Mouse (Mus musculus) brain, embryonic 14.5 days (tissue): ENCODE data around the gene Plcg2. TPM values are rescaled to one million over a fixed set of nuclear protein-coding genes. Genes with fewer than 3 reads are reported as not detected.

ENCODE experiments used
- DNase-seq: peaks from one replicate; pipeline ENCODE4 v3.0.0-alpha.2; 2011; ENCODE audit warnings: low read depth
- CTCF ChIP-seq: fragments of 200-500 bp; IDR thresholded peaks from 2 replicates; pipeline ENCODE4 v1.5.1; 2012; ENCODE audit warnings: inconsistent platforms, mild to moderate bottlenecking, moderate library complexity, borderline replicate concordance; ENCODE audit not compliant: insufficient read depth, insufficient read length; ENCODE audit errors: extremely low read depth
- POLR2A ChIP-seq: fragments of 200-500 bp; IDR thresholded peaks from 2 replicates; pipeline ENCODE4 v1.6.1; 2012; ENCODE audit warnings: mild to moderate bottlenecking, inconsistent platforms, borderline replicate concordance; ENCODE audit not compliant: poor library complexity, insufficient read depth, insufficient read length, severe bottlenecking; ENCODE audit errors: extremely low read depth
- polyA plus RNA-seq: library from polyadenylated mRNA; depleted of rRNA; stranded (reverse); fragments of >200 nt; gene quantifications from 2 replicates; pipeline ENCODE4 v1.2.3, GENCODE M21; 2012

Plcg2 gene
- polyA plus RNA-seq, 1 experiment = 1.5 TPM

- TF ChIP-seq POLR2A (no peak), CTCF (no peak)
- no peak for DNase-seq
Observed at GRCm38 (mm10) chr8:117472332-117472731, 25.8 kb upstream of the Plcg2 start.

GRCm38 (mm10) chr8:117474944-117475343 is 23.1 kb upstream of the Plcg2 start:
- TF ChIP-seq POLR2A (no peak), CTCF (peak; percentile 97)
- DNase-seq = peak; percentile 94

- TF ChIP-seq POLR2A (no peak), CTCF (no peak)
- no peak for DNase-seq
Observed at GRCm38 (mm10) chr8:117475819-117476218, 22.3 kb upstream of the Plcg2 start.

GRCm38 (mm10) chr8:117478082-117478481 is 20.0 kb upstream of the Plcg2 start:
- TF ChIP-seq POLR2A (no peak), CTCF (no peak)
- no peak for DNase-seq

DNA sequence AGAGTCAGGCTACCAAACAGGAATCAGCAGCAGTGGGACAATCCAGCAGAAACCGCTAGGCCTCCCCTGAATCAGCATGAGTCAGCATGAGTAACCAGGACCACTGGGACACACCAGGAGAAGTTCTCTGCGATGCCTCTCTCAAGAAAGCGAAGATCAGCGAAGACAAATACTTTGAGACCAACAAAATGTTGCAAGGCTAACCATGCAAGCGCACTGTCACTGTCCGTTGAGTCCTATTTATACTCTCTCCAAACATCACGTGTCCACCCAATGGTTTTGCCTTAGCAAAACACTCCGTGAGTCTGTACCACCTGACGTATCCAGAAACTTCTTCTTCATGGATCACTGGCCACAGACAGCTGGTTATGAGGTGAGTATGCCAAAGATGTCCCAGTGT is 18.1 kb upstream of the Plcg2 start:
- no peak for TF ChIP-seq POLR2A
- no peak for DNase-seq

- peak; percentile 60 for DNase-seq
- no peak for TF ChIP-seq CTCF
- TF ChIP-seq POLR2A = no peak
Observed at GRCm38 (mm10) chr8:117480516-117480915, 17.6 kb upstream of the Plcg2 start.

DNA sequence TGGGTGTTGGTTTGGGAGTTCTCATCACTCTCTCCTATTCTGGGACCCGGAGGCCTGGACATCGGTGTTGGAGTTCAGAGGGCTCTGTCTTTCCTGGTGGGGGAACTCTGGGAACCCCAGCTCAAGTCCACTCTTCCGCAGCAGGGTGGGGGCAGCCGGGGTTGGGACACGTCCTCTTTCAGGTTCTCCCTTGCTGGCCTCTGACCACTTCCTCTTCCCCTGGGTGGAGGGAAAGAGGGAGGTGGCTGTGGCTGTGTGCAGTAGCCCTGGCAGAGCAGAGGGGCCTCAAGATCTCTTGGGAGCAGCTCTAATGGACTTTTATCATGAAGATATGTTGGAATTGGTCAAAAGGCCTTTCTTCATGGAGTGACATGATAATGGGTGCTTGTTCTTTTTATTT is 16.3 kb upstream of the Plcg2 start:
- TF ChIP-seq POLR2A = no peak
- TF ChIP-seq CTCF = no peak
- no peak for DNase-seq

DNA sequence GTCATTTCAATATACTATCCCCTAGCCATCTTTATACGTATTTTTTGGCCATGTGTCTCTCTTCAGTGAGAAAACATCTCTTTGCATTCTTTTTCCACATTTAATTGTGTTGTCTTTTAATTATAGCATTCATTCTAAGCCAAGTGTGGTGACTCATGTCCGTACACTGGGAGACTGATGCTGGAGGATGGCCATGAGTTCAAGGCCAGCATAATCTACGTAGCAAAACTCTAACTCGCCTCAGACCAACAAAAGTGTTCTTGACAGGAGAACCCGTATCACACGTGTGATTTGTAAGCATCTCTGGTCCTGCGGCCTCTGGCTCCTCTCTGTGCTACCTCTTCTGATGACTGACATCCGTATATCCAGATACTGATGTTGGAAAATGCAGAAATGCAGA is 13.4 kb upstream of the Plcg2 start:
- TF ChIP-seq POLR2A (no peak), CTCF (no peak)
- DNase-seq = no peak

DNA sequence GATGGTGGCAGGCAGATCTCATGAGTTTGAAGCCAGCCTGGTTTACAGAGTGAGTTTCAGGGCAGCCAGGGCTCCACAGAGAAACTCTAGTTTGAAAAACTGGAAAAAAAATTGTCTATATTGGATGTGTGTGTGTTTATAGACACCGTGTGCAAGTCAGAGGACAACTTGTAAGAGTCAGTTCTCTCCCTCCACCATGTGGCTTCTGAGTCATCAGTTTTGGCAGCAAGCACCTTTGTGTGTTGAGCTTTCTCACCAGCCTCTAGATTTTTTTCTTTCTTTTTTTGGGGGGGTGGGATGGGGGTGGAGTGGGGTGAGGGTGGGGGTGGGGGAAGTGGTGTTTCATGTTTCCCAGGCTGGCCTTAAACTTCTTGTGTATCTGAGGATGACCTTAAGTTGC is 12.8 kb upstream of the Plcg2 start:
- TF ChIP-seq CTCF (no peak), POLR2A (no peak)
- no peak for DNase-seq

DNA sequence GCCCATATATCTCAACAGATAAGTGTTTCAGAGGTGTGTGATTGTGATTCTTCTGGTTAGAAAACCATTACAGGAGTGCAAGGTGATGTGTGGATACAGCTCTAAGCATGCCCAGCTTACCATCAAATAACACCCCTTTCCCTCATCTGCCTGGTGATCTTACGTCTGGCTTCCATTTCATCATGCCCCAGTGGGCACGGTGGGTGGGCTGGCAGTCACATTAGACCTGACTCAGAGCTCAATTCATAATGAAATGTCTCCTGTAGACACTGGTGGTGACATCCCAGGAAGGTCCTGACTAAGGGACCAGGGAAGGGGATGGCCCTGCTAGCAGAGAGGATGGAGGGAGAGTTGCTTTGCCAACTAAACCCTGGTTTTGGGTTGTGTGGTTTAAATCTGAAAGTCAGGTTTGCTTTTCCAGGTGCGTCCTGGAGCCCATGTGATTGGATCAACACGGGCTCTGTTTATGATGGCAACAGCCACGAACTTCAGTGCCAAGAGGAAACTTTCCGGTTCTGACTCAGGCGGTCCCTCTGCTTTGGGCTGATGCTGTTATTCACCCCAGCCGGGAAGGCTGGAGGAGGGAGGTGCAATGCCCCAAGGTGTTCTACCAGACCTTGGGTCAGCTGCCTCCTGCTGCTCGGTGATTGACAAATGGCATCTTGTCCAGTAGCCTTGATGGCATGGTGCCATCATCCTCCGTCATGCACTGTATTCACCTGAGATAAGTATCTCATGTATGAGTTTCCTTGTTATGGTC is 9.7 kb upstream of the Plcg2 start:
- DNase-seq = no peak
- no peak for TF ChIP-seq POLR2A
- TF ChIP-seq CTCF = no peak

DNA sequence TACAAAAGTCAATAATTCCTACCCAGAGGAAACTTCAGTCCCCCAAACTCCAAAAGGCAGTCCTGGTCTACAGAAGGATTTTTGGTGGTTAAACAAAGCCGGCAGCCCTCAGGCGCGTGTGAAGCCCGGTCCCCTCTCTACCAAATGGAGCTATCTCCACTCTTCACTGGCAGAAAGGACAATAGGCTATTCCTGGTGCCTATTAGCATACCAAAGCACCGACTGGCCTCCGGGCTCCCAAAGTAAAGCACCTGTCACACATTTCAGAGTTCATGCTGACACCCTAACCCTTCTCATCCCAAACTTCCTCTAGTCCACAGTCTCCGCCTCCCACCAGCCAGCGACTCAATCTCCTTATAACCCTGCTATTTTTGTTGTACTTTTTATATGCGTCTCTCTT is 4.5 kb upstream of the Plcg2 start:
- TF ChIP-seq POLR2A = no peak
- no peak for TF ChIP-seq CTCF
- DNase-seq = no peak

DNA sequence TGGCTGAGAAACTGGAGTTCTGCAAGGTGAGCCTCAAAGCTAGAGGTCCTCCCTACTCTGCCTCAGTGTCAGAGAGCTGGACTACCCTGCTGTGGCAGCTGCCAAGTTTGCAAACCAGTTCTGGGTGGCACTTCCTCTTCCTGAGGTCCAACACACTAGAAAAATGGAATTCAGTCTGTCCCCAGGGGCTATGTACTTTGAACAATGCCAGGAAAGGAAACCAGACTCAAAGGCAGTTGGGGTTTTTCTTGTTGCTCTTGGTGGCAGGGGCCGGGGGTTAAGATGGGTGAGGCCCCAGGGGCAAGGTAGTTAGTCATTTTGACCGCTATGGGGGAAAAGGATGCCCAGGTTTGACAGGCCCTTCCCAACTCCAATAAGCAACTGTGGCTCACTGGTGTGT is 3.2 kb upstream of the Plcg2 start:
- no peak for TF ChIP-seq POLR2A
- no peak for DNase-seq
